Mouse (Mus musculus) cerebellum, adult 9-11 months (tissue): ENCODE data around the gene Spsb1.

Experiments
- DNase-seq: peaks from one replicate; pipeline ENCODE4 v3.0.0; 2022

The Spsb1 gene

GRCm38 (mm10) chr4:149951201-149951600 lies 3.6 kb downstream of the Spsb1 start:
- no peak for DNase-seq

- DNase-seq, result no peak
These were observed 5.2 kb downstream of the Spsb1 start for GRCm38 (mm10) chr4:149949691-149950090.

GRCm38 (mm10) chr4:149948119-149948518 lies 6.7 kb downstream of the Spsb1 start:
- no peak for DNase-seq

- no peak for DNase-seq
These were observed 7.4 kb downstream of the Spsb1 start for GRCm38 (mm10) chr4:149947396-149947795.

- no peak for DNase-seq
These were observed 9.6 kb downstream of the Spsb1 start for GRCm38 (mm10) chr4:149945194-149945593.

GRCm38 (mm10) chr4:149944214-149944613 lies 10.6 kb downstream of the Spsb1 start:
- no peak for DNase-seq

GRCm38 (mm10) chr4:149942831-149943741 lies 11.8 kb downstream of the Spsb1 start:
- no peak for DNase-seq

- DNase-seq, result no peak
These were observed 13.6 kb downstream of the Spsb1 start for GRCm38 (mm10) chr4:149941067-149941755.

- no peak for DNase-seq
These were observed 16.1 kb downstream of the Spsb1 start for GRCm38 (mm10) chr4:149938701-149939100.

GRCm38 (mm10) chr4:149936921-149937320 lies 17.9 kb downstream of the Spsb1 start:
- no peak for DNase-seq

GRCm38 (mm10) chr4:149935470-149935869 lies 19.4 kb downstream of the Spsb1 start:
- no peak for DNase-seq

GRCm38 (mm10) chr4:149933519-149934245 lies 21.2 kb downstream of the Spsb1 start:
- no peak for DNase-seq

GRCm38 (mm10) chr4:149933025-149933424 lies 21.8 kb downstream of the Spsb1 start:
- no peak for DNase-seq

GRCm38 (mm10) chr4:149932108-149932815 lies 22.6 kb downstream of the Spsb1 start:
- DNase-seq, result no peak

GRCm38 (mm10) chr4:149930755-149931154 lies 24.1 kb downstream of the Spsb1 start:
- no peak for DNase-seq

- no peak for DNase-seq
These were observed 31.8 kb downstream of the Spsb1 start for GRCm38 (mm10) chr4:149923014-149923413.

- no peak for DNase-seq
These were observed 32.6 kb downstream of the Spsb1 start for GRCm38 (mm10) chr4:149922121-149922718.

- DNase-seq, result no peak
These were observed 34.0 kb downstream of the Spsb1 start for GRCm38 (mm10) chr4:149920886-149921285.

GRCm38 (mm10) chr4:149918455-149919070 lies 36.3 kb downstream of the Spsb1 start:
- DNase-seq, result no peak

GRCm38 (mm10) chr4:149916831-149917230 lies 38.0 kb downstream of the Spsb1 start:
- DNase-seq, result no peak

GRCm38 (mm10) chr4:149913709-149914370 lies 41.0 kb downstream of the Spsb1 start:
- DNase-seq, result no peak
